Mouse (Mus musculus) cerebellum, postnatal 4 days (tissue): ENCODE measurements around the gene Mybbp1a.
"Not testable (repeated sequence)": the region's sequence is repeated elsewhere in the genome, so short reads cannot be mapped to it uniquely, and the experiment has no call there.

Experiments used
- DNase-seq, 2 experiments: peaks; one replicate each; pipeline ENCODE4 v3.0.0; 2022; ENCODE audit warnings: low spot score in 2 of 2, mixed read lengths in 1 of 2

The Mybbp1a gene

DNA sequence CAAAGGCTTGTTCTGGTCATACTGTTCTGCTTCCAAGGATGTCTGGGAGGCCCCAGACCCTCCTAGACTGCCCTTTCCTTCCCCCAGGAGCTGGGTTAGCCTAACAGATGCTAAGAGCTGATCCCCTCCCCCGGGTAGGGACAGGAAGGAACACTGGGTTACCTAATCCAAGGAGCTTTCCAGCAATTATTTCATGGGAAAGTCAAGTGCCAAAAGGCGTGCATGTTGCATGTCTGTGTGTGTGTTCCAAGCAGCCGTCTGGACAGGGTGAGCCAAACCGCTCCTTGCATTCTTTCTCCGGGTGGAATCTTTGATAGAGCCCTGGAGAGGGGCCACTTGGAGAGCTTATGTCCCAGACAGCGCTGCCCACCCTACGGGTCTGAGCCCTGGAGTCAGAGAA, 28.1 kb upstream of the Mybbp1a start:
- DNase-seq: no peak

DNA sequence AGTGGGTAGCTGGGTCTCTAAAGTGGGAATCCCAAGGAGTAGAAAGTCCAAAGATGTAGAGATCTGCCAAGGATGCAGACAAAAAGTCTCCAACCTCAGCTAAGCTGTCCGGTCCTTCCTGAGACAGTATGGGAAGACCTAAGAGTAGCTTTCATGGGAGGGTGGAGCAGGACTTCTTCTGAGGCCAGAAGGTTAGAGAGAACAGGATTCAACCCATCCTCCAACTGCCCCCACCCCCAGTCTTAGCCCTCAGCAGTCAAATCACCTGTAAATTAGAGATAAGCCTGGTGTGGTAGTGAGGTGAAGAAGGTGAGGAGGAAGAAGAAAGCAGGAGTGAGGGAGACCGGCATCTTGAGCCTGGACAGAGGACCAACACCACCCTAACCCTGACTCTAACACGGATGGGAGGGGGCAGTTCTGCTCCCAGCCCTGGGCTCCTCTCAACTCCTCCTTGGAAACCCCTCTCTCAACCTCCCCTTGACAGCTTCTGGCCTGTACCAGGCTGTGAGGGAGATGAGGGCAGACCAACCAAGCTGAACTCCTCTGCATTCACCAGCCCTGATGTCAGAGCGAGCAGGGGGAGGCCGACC, 27.5 kb upstream of the Mybbp1a start:
- DNase-seq: no peak

DNA sequence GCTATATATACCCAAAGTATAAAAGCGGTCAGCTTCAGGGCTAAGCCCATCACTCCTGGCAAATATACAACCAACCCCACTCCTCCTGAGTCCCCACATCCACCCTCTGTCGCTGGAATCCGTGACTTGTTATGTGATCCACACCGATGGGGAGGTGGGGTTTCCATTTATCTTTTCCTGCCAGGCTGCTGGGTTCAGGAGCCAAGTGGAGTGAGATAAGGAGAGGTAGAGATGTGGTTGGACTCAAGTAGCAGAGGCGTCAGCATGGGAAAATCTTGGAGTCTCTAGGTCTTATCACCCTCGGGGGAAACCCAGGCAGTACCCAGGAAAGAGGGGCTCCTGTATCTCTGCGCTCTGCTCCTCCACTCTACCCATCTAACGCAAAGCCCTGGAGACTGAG, 26.0 kb upstream of the Mybbp1a start:
- DNase-seq: no peak

DNA sequence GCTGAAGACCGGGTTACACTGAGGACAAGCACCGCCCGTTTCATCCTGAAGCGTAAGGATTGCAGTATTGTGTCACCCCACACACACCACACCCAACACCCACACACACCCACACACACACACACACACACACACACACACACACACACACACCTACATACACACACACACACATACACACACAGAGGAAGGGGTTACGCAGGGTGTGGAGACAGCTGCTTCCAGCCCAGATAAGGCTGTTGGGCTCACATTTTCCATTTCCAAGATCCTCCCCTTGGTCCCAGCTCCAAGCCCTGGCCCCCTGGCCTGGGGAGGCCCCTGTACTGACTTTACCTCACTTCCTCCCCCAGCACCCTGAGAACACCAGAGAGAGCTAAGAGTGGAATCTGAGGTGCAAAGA, 24.5 kb upstream of the Mybbp1a start:
- no peak for DNase-seq

DNA sequence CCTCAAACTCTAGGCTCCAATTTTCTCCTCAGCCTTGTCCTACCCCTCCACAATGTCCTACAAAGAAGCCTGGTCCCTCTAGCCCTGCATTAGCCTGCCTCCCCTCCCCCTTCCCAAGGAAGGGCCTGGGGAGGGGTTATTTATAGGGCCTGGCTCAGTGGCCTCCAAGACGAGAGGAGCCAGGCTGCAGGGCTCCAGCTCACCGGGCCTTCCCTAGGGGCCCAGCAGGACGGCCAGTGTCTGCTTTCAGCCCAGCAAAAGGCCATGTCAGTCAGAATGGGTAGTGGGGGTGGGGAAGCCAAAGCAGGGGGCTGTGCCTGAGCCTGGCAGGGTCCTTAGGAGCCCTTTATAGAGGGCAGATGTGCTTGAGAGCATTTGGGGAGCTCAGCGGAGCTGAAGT, 23.8 kb upstream of the Mybbp1a start:
- DNase-seq: no peak

DNA sequence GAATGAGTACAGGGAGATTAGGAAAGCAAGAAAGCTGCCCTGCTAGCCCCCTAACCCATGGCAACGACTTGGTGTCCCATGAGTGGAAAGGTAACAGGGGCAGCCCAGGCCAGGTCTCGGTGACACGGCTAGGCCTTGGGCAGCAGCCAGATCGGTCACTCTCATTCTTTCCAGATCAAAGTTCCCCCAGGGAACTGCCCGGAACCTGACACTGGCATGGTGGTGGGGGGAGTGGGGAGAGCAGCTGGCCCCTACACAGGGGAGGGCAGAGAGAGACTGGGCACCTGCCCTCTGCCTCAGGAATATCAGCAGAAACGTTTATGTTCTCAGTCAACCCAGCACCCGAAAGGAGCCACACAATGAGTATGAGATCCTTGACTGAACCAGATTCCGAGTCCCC, 22.9 kb upstream of the Mybbp1a start:
- no peak for DNase-seq

DNA sequence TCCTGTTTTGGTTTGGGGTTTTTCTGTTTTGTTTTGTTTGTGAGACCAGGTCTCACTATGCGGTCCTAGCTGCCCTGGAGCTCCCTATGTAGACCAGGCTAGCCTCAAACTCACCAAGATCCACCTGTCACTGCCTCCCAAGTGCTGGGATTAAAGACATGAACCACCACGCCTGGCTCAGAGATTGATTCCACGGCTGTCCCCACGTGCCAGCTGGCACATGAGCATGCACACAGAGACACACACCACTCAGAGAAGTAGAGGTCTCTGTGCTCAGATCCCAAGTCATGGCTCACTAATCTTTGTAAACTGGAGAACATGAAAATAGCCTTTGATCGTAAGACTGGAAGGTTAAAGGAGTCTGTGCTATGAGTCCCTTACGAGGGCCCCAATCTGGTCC, 22.1 kb upstream of the Mybbp1a start:
- DNase-seq: no peak

DNA sequence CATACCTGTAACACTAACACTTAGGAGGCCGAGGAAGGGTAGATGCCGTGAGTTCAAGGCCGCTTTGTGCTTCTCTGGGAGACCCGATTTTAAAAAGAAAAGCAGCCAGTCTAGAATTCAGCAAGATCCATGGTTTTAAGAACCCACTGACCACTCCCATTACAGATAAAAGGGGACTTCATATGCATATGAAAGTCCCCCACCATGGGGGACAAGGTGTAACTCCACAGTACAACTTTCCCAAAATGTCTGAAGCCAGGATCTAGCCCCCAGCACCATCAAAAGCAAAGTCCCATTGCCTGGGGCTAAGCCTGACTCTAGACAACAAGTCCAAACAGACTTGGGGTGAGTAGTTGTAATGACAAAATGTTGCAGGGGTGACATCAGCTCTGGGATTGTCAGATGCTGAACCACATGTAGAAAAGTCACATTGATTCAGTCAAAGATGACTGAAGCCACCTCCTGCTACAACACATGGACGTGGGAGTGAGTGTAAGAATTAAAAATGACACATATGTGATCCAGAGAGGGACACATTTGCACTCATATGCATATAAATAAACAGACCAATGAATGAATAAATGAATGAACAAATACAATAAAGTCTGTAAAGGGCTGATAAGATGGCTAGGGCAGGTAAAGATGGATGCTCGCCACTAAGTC, 20.6 kb upstream of the Mybbp1a start:
- DNase-seq: no peak

DNA sequence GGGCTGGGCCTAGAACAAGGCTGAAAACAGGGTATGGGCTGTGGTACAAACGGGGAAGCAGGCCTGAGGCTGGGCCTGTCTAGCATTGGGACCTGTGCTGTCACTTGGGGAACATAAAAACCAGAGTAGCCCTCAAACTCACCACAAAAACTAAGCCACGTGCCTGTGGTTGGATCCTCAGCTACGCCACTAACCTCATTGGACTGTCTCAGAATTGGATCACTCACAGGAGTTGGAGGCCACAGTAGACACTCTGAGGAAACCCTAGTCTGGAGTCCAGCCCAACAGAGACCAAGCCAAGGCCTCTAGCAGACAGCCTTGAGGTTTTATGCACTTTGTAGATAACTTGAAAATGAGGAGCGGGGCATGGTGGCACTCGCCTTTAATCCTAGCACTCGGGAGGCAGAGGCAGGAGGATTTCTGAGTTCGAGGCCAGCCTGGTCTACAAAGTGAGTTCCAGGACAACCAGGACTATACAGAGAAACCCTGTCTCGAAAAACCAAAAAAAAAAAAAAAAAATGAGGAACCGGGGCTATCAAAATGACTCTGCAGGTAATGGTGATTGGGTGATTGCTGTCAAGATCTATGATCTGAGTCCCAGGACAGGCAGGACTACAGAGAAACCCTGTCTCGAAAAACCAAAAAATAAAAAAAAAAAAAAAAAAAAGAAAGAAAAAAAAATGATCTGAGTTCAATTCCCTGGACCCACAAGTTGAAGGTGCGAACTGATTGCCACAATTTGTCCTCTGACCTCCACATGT, 19.5 kb upstream of the Mybbp1a start:
- DNase-seq: no peak

DNA sequence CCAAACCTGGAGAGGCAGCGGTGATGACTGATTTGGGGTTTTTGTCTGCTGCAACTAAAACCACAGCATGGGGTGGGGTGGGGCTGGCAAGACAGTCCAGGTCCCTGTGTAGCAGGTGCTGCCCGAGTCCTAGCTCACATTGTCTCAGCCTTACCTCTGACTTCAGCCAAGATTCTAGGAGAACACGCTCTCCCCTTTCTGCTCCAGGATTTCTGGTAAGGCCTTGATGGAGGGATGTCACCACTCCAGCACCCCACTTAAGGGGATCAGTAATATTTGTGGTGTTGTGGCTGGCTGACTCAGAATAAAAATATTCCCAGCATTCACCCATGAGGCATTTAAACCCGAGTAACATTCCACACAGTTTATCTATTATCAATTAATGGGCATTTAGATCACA, 17.5 kb upstream of the Mybbp1a start:
- no peak for DNase-seq

DNA sequence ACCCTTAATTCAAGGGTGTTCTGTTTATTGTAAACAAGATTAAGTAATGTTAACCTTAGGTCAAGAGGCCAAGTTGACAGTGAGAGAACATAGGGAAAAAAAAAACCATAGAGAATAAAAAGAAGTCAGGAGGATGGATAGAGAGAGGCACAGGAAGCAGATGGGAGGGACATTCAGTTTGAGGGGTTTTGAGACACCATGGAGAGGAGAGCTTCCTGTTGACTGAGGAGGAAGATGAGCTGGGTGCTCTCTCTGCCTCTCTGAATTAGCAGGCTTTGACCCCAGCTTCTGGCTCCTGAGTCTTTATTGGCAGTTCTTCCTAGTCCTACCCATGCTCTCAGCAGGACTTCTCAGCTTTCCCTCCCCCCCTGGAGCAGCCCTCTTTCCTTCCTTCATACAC, 16.0 kb upstream of the Mybbp1a start:
- DNase-seq: no peak

DNA sequence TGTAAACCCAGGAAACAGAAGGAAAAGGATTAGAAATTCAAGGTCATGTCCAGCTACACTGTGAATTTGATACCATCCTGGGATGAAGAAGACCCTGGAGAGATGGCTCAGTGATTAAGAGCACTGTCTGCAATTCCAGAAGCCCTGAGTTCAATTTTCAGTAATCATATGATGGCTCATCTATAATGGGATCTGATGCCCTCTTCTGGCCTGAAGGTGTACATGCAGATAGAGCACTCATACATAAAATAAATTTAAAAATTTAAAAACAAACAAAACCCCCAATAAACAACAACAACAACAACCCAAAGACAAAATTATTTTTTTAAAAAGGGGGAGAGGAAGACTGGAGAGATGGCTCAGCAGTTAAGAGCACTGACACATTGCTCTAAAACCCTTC, 14.3 kb upstream of the Mybbp1a start:
- DNase-seq: no peak

DNA sequence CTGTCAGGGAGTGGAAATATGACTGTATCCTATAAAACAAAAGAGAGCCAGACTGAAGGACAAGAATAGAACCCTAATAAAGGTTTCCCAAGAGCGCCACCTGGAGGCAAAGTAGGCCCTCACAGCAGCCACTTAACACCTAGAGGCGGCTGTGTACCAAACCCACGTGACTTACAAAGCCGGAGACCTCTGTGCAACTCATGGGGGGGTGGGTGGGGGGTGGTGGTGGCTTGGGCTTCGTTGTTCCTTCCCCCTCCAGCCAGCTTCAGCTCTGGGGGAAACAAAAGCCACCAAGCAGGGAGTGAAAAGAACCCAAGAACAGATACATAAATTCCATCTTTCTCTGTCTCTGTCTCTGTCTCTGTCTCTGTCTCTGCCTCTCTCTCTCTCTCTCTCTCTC, 12.5 kb upstream of the Mybbp1a start:
- DNase-seq: peak; percentile 58 to 83

DNA sequence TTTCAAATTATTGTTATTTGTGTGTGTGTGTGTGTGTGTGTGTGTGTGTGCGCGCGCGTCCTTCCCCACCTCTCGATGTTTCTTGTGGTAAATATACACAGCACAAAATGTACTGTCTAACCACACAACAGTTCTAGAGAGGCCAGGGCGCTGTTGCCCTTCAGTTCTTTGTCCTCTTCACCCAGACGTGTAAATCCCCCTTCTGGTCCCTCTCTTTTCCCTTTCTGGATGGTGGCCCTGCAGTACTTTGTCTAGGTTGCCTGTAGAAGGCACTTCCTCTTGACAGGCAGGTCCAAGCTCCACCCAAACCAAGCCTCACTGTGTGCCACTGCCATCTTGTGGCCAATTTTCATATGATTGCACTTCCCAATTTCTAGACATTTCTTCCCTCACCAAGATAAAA, 11.9 kb upstream of the Mybbp1a start:
- peak in 1 of 2 experiments; percentile 77 for DNase-seq

DNA sequence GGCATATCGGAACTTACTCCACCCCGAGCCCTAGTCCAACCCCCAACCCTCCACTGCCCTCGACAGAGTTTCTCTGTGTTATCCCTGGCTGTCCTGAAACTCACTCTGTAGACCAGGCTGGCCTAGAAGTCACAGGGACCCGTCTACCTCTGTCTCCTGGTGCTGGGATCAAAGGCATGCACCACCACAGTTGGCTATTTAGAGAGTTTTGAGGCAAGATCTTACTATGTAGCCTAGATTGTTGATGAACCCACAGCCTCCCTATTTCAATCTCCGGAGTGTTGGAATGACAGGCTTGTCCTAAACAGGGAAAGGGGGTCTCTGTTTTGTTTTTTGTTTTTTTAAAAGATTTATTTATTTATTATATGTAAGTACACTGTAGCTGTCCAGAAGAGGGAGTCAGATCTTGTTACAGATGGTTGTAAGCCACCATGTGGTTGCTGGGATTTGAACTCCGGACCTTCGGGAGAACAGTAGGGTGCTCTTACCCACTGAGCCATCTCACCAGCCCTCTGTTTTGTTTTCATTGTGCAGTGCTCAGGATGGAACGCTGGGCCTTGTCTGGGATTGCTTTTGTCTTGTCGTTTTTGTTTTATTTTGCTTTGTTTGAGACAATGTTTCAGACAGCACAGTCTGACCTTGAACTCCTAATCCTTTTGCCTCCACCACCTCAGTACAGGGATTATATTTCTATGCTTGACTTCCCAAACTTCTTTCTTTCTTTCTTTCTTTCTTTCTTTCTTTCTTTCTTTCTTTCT, 10.7 kb upstream of the Mybbp1a start:
- DNase-seq: not testable (repeated sequence)

DNA sequence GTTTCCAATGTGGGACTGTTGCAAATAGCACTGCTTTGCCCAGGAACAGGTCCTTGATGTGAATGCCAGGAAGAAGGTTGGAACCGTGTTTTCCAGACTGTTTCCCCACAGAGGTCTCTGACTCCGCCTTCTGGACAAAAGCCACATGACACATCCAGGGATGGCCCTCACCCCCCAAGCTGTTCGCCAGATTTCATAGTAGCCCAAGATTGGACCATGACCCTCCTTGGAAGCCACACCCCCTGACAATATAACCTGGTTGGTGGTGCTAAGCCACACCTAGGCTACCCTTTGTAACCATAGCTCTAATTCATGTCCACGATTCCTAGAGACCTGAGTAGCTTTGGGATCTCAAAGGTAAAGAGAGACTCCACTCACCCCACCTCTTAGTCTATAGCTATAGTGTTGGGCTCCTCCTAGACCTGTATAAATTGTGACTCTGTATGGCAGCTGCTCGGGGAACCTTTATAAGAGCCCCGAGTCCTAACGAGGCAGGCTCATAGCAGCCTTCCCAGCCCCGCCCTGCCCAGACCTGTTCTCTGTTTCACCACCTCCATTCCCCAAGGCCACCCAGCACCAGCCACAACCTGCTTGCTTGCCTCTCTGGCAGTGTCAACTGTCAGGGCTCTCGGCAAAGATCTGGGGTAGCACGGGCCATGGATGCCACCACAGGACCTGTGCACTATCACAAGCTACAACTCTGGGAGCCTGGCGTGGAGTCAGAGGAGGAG, 6.0 kb upstream of the Mybbp1a start, which contains the start of gene Ggt6:
Gene Ggt6 (plus strand): TSS at position 564 of the 731 bp plus-strand sequence.
- DNase-seq: no peak

DNA sequence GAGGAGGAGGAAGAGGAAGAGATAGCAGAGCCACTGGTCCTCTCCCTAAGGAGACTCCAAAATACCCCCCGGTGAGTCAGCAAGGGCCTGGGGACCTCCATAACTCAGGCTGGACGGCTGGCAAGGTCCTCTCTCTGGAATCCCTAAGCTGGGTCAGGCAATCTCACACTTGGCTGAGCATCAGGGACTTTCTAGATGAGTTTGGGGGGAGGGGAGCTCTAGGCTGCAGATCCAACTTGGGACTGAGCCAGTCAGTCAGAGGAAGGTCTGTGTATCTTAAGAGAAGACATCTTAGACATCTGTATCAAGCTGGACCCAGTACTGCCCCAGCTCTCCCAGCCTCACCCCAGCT, 5.5 kb upstream of the Mybbp1a start:
- DNase-seq: no peak

DNA sequence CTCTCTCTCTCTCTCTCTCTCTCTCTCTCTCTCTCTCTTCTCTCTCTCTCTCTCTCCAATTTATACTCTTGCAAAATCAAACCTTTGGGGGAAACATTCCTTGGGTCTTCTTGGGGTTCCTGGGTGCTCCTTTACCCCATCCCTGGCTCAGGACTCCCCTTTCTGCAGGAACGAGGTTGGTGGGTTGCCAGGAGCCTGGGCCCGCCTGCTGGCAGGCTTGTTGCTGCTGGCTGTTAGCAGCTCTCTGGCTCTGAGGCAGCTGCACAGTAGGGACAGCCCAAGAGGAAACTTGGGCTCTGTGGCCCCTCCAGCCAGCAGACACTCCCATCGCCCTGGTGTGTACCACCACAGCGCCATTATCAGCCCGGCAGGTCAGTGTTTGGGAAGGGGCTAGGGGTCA, 4.9 kb upstream of the Mybbp1a start:
- DNase-seq: no peak

DNA sequence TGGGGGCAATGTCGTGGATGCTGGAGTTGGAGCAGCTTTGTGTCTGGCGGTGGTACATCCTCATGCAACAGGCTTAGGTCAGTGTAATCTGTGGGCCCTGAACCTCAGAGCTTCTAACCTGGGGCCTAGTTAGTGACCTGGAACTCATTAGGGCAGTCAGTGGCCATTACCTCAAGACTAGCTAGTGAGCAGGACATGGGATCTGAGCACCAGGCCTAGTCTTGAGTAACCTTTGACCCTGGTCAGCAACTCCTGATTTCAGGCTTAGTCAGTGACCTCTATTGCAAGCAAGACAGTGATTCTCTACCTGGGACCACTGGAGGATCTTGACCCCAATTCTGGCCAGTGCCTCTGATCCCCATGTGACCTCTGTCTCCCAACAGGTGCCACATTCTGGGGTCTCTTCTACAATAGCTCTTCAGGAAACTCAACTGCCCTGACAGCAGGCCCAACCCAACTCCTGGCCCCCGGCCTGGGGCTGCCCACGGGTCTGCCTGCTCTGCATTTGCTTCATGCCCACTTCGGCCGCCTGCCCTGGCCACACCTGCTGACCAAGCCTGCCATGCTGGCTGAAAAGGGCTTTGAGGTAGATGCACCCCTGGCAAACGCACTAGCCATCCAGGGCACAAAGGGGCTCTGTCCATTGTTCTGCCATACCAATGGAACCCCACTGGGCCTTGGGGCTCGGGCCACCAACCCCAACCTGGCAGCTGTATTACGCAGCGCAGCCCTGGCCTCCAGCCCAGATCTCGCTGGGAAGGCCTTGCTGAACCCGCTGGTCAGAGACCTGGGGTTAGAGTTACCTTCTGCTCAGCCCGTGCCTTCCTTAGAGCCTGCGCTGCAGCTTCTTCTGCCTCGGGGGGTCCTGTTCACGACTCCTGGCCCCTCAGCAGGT, 4.2 kb upstream of the Mybbp1a start:
- DNase-seq: peak in 1 of 2 experiments; percentile 40

DNA sequence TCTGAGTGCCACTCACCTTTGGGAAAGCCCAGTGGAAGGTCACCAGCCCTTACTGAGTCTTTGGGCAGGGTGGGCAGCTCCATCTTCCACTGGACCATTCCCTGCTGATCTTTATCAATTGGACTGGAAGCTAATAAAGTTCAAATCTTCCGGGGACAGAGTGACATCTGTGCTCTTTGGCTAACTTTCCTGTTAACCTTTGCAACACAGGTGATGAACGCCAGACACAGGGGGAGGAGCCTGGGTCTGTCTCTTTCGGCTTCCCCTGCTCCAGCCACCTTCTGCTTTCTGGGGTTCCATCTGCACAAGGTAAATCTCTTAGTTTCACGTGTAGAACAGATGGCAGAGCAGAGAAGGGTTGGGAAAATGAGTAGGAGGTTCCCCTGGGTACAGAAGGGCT, 2.7 kb upstream of the Mybbp1a start:
- DNase-seq: no peak

DNA sequence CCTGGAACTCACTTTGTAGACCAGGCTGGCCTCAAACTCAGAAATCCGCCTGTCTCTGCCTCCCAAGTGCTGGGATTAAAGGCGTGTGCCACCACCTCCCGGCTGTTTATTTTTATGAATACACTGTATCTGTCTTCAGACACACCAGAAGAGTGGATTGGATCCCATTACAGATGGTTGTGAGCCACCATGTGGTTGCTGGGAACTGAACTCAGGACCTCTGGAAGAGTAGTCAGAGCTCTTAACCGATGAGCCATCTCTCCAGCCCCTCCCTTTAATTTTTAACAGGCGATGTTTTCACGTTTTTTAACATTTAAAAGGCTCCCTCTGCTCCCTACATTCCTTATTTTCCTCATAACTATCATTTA, 574 bp upstream of the Mybbp1a start:
- DNase-seq: not testable (repeated sequence)
